Mouse (Mus musculus): ENCODE measurements around the gene Gm4763. TPM values are rescaled to one million over a fixed set of nuclear protein-coding genes. Genes with fewer than 3 reads are reported as not detected.

The Gm4763 gene
- total RNA-seq, 2 experiments from 2014 or later, result not detected

Other genes starting within 250 kb of the Gm4763 start
- gene Cadm4, start 244.9 kb downstream of the Gm4763 start, total RNA-seq (2021), result 1 to 10 TPM; 3.5 TPM
- 1 to 10 TPM; 4.6 to 5.0 TPM for gene Zfp428, start 219.9 kb downstream of the Gm4763 start, total RNA-seq (2021)
- gene AC161166.1, start 214.5 kb downstream of the Gm4763 start, total RNA-seq (2021), result not detected
- gene Irgq, start 196.2 kb downstream of the Gm4763 start, total RNA-seq (2021), result 10 to 100 TPM; 21.0 to 24.1 TPM
- not detected for gene Pinlyp, start 180.8 kb downstream of the Gm4763 start, total RNA-seq (2021)
- gene Xrcc1, start 180.6 kb downstream of the Gm4763 start, total RNA-seq (2021), result 10 to 100 TPM; 35.9 to 37.1 TPM
- 10 to 100 TPM; 28.9 to 40.3 TPM for gene Ethe1, start 139.4 kb downstream of the Gm4763 start, total RNA-seq (2021)
- under 1 TPM; 0.32 to 0.46 TPM for gene Zfp575, start 139.3 kb downstream of the Gm4763 start, total RNA-seq (2021)
- 1 to 10 TPM; 3.8 to 5.2 TPM for gene Phldb3, start 116.1 kb downstream of the Gm4763 start, total RNA-seq (2021)
- gene Lypd3, start 90.4 kb downstream of the Gm4763 start, total RNA-seq (2021), result under 1 TPM in 1 of 2 experiments, not detected in 1; 0.50 TPM
- not detected for gene Tex101, start 50.2 kb downstream of the Gm4763 start, total RNA-seq (2021)
- gene BC049730, start 17.7 kb downstream of the Gm4763 start, total RNA-seq (2021), result not detected
- under 1 TPM in 1 of 2 experiments, not detected in 1; 0.19 TPM for gene Cd177, start 33.4 kb upstream of the Gm4763 start, total RNA-seq (2021)
- gene Ceacam10, start 50.3 kb upstream of the Gm4763 start, total RNA-seq (2021), result not detected
- not detected for gene Gm9844, start 135.3 kb upstream of the Gm4763 start, total RNA-seq (2021)
- gene Lypd4, start 143.0 kb upstream of the Gm4763 start, total RNA-seq (2021), result not detected
- not detected for gene Dmrtc2, start 143.1 kb upstream of the Gm4763 start, total RNA-seq (2021)
- 100 to 1,000 TPM; 871 to 959 TPM for gene Rps19, start 157.5 kb upstream of the Gm4763 start, total RNA-seq (2021)
- gene Cd79a, start 170.5 kb upstream of the Gm4763 start, total RNA-seq (2021), result 1 to 10 TPM in 1 of 2 experiments, under 1 TPM in 1; 0.74 to 1.0 TPM
- 10 to 100 TPM; 83.2 to 85.5 TPM for gene Arhgef1, start 176.0 kb upstream of the Gm4763 start, total RNA-seq (2021)
- not detected for gene Gm4881, start 217.6 kb upstream of the Gm4763 start, total RNA-seq (2021)
- 100 to 1,000 TPM; 343 to 378 TPM for gene Rabac1, start 245.8 kb upstream of the Gm4763 start, total RNA-seq (2021)